Mouse (Mus musculus): ENCODE measurements around the gene Stx3. TPM values are rescaled to one million over a fixed set of nuclear protein-coding genes. Genes with fewer than 3 reads are reported as not detected.

The Stx3 gene
- 17.0 and 17.6 TPM in 2 replicates for polyA plus RNA-seq (2015; fragmentation: Nextera tagmentation; extraction: Ambion mirVana)

DNA sequence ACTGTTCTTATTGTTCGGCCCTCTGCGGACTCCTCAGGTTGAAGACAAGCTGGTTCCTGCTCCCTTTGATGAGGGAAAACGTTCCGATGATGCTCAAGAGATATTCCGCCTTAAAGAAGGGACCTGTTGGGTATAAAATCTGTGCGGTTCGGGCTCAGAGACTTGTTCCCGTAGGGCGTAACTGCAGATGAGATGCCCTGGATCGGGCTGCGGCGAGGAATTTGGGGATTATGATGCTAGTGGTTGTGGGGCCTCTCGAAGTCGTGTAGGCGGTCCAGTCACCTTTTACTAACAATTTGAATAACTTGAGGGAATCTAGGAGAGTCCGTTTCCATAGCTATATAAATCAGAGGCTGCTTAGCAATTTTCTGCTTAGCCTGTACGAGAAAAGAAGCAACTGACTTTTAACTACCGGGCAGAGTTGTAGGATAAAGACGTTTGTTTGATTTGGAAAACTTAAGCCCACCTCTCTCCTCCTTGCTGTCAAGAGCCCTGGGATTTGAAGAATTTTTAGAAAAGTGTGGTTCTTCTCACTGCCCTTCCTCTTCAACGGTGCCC, at the start of gene Stx3:
TSS of gene Stx3 (minus strand) at position 261 of the 558 bp plus-strand sequence.
- peaks cover 8% of the 10 kb centered on the region; the same call in 1 of the 2 replicates for H3K27me3 ChIP-seq
- H3K4me3 ChIP-seq = peak within 1 kb of the TSS; percentile 76
- H3K4me2 ChIP-seq = peak within 1 kb of the TSS; percentile 93
- no peaks in the 10 kb centered on the region for H3K36me3 ChIP-seq
- peaks cover 16% of the 10 kb centered on the region for H3K4me1 ChIP-seq
- peak within 1 kb of the TSS; percentile 77 for H3K9ac ChIP-seq
- H3K9me3 ChIP-seq = no peaks in the 10 kb centered on the region
- ATAC-seq (ENCODE audit: borderline replicate concordance, extremely low read depth, low FRiP score, low TSS enrichment) = no peak
- peak within 1 kb of the TSS; percentile 70 for H3K27ac ChIP-seq
- WGBS = under 1% methylated on average over 20 of the region's 20 CpGs

DNA sequence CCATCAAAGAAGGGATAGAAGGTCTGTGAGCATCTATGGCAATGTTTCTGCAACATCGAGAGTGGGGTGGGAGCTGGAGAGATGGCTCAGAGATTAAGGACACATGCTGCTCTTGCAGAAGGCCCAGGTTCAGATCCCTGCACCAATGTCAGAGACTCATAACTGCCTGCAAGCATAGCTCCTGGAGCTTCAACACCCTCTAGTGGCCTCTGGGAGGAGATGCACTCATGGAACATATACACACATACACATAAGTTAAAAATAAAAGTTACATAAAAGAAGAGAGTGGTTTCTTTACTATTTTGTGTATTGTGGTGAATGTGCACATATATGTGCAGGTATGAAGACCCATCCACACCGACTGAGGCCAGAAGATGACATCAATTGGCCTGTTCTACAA, 48.6 kb upstream of the Stx3 start:
- no peak for ATAC-seq (ENCODE audit: borderline replicate concordance, extremely low read depth, low FRiP score, low TSS enrichment)
- Histone ChIP-seq H3K4me3 (no peak overlapping the region), H3K9me3 (no peaks in the 10 kb centered on the region), H3K27ac (no peak overlapping the region), H3K36me3 (no peaks in the 10 kb centered on the region), H3K4me2 (no peak overlapping the region), H3K27me3 (no peaks in the 10 kb centered on the region), H3K4me1 (no peaks in the 10 kb centered on the region), H3K9ac (no peak overlapping the region)
- WGBS = 79% methylated on average over 2 of the region's 2 CpGs

DNA sequence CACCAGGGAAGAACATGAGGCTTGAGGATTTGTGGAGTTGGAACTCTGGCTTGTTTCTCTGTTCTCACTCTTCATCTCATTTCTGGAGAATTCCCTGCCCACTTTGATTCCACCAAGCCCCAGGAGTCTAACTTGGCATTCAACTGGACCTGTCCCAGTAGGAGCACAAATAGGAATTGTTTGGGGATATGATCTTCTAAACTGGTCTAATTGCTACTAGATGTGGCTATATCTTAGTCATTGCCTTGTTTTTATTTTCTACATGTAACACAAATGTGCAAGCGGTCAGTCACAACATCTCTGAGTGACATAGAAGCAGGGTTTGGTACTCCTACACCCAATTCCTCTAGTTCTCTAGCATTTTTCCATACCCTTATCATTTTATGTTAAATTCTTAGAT, 41.8 kb upstream of the Stx3 start, which contains the start of gene Olfr1418:
TSS of gene Olfr1418 (minus strand) at position 101 of the 400 bp plus-strand sequence.
- H3K27ac ChIP-seq = no peak within 1 kb of the TSS
- no peak within 1 kb of the TSS for H3K9ac ChIP-seq
- no peaks in the 10 kb centered on the region for H3K27me3 ChIP-seq
- 89% methylated on average over 1 of the region's 1 CpGs for WGBS
- no peaks in the 10 kb centered on the region for H3K4me1 ChIP-seq
- H3K9me3 ChIP-seq = no peaks in the 10 kb centered on the region
- H3K4me2 ChIP-seq = no peak within 1 kb of the TSS
- ATAC-seq (ENCODE audit: borderline replicate concordance, extremely low read depth, low FRiP score, low TSS enrichment) = no peak
- no peaks in the 10 kb centered on the region for H3K36me3 ChIP-seq
- no peak within 1 kb of the TSS for H3K4me3 ChIP-seq

DNA sequence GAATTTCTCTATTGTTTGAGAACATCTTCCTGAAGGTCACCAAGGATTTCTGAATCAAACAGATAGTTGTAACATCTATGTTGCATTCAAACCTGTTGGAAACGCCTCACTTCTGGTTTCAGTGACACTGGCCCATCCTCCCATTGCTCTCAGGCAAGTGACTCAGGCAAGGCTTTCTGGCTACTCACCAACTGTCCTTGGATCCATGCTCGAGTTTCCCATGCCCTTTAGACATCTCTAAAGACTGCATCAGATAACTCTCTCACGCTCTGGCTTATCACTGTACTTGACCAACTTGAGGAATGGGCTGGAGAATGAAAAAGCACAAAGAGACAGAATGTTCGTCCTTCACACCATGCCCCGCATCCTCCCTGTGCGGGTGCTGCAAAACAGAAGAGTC, 37.3 kb upstream of the Stx3 start:
- 65% methylated on average over 6 of the region's 6 CpGs for WGBS
- no peak for ATAC-seq (ENCODE audit: borderline replicate concordance, extremely low read depth, low FRiP score, low TSS enrichment)
- no peak overlapping the region for H3K4me2 ChIP-seq
- H3K27me3 ChIP-seq = no peaks in the 10 kb centered on the region
- no peak overlapping the region for H3K27ac ChIP-seq
- H3K9me3 ChIP-seq = no peaks in the 10 kb centered on the region
- H3K36me3 ChIP-seq = no peaks in the 10 kb centered on the region
- H3K4me1 ChIP-seq = no peaks in the 10 kb centered on the region
- no peak overlapping the region for H3K9ac ChIP-seq
- H3K4me3 ChIP-seq = no peak overlapping the region

DNA sequence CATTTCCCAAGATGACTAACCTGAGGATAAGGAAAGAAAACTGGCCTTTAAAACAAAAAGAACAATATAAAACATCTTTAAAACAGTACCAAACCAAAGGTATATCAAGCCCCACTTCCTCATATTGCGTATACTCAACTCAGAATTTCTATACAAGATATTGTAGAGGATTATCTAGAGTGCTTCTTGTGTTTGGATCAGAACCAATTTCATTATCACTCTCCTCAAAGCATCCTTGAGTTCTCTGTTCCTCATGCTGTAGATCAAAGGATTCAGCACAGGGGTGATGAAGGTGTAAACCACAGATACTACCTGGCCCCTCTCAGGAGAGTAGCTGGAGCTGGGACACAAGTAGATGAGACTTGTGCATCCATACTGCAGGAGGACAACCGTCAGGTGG, 35.6 kb upstream of the Stx3 start:
- H3K36me3 ChIP-seq = no peaks in the 10 kb centered on the region
- no peaks in the 10 kb centered on the region for H3K4me1 ChIP-seq
- H3K4me3 ChIP-seq = no peak overlapping the region
- H3K27me3 ChIP-seq = no peaks in the 10 kb centered on the region
- H3K4me2 ChIP-seq = no peak overlapping the region
- no peaks in the 10 kb centered on the region for H3K9me3 ChIP-seq
- ATAC-seq (ENCODE audit: borderline replicate concordance, extremely low read depth, low FRiP score, low TSS enrichment) = no peak
- no peak overlapping the region for H3K9ac ChIP-seq
- no peak overlapping the region for H3K27ac ChIP-seq
- 82% methylated on average over 2 of the region's 2 CpGs for WGBS

DNA sequence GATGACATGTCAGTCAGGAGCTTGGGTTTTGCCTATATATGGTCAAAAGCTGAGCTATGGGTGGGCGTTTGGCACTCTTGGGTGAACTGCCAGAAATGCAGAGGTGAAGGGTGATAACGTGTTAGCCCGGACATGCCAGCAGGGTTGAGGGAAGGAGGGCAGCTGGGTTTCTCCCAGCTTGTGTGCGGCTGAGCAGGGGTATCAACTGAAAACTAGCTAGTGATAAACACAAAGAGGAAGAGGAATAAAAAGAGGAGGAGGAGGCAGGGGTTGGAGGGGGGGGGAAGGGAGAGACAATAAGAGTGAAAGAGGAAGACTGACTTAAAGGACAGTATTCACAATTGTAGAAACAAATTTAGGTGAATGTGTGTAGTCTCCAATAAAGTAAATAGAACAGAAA, 33.4 kb upstream of the Stx3 start:
- H3K4me2 ChIP-seq = no peak overlapping the region
- H3K27me3 ChIP-seq = no peaks in the 10 kb centered on the region
- no peak overlapping the region for H3K27ac ChIP-seq
- H3K4me1 ChIP-seq = no peaks in the 10 kb centered on the region
- H3K36me3 ChIP-seq = no peaks in the 10 kb centered on the region
- H3K4me3 ChIP-seq = no peak overlapping the region
- no peak overlapping the region for H3K9ac ChIP-seq
- WGBS = 42% methylated on average over 4 of the region's 4 CpGs
- no peak for ATAC-seq (ENCODE audit: borderline replicate concordance, extremely low read depth, low FRiP score, low TSS enrichment)
- H3K9me3 ChIP-seq = no peaks in the 10 kb centered on the region

DNA sequence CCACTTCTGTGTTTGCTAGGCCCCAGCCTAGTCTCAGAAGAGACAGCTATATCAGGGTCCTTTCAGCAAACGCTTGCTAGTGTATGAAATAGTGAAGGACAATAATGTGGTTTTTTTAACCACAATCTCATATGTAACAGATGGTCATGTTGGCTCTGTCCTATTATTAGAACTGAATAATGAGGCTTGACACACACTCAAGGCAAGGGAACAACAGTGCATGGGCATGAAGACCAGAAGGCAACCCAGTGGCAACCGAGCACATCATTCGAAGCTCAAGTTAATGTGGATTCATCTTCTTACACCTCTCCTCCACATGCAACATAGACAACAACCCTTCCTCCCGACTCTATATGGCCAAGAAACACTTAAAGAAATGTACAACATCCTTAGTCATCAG, 27.1 kb upstream of the Stx3 start:
- Histone ChIP-seq H3K4me3 (no peak overlapping the region), H3K4me1 (no peaks in the 10 kb centered on the region), H3K4me2 (no peak overlapping the region), H3K36me3 (no peaks in the 10 kb centered on the region), H3K27ac (no peak overlapping the region), H3K27me3 (no peaks in the 10 kb centered on the region), H3K9ac (no peak overlapping the region), H3K9me3 (no peaks in the 10 kb centered on the region)
- no peak for ATAC-seq (ENCODE audit: borderline replicate concordance, extremely low read depth, low FRiP score, low TSS enrichment)
- 79% methylated on average over 4 of the region's 4 CpGs for WGBS

DNA sequence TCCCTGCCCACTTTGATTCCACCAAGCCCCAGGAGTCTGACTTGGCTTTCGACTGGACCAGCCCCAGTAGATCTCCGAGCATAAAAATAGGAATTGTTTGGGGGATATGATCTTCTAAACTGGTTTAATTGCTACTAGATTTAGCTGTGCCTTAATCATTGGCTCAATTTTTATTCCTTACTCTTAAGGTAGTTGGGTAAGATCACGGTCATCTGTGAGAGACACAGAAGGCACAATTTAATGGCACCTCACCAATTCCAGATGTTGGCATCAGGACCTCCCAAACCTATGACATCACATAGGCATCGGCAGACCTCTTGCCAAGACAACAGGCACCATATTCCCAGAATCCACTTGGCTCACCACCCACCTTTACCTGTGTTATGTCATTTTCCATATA, 19.9 kb upstream of the Stx3 start, which contains the start of gene Olfr1417:
TSS of gene Olfr1417 (minus strand) at position 101 of the 400 bp plus-strand sequence.
- 84% methylated on average over 4 of the region's 4 CpGs for WGBS
- Histone ChIP-seq H3K4me3 (no peak within 1 kb of the TSS), H3K4me2 (no peak within 1 kb of the TSS), H3K9me3 (no peaks in the 10 kb centered on the region), H3K27me3 (no peaks in the 10 kb centered on the region), H3K27ac (no peak within 1 kb of the TSS), H3K9ac (no peak within 1 kb of the TSS), H3K36me3 (no peaks in the 10 kb centered on the region), H3K4me1 (no peaks in the 10 kb centered on the region)
- no peak for ATAC-seq (ENCODE audit: borderline replicate concordance, extremely low read depth, low FRiP score, low TSS enrichment)

DNA sequence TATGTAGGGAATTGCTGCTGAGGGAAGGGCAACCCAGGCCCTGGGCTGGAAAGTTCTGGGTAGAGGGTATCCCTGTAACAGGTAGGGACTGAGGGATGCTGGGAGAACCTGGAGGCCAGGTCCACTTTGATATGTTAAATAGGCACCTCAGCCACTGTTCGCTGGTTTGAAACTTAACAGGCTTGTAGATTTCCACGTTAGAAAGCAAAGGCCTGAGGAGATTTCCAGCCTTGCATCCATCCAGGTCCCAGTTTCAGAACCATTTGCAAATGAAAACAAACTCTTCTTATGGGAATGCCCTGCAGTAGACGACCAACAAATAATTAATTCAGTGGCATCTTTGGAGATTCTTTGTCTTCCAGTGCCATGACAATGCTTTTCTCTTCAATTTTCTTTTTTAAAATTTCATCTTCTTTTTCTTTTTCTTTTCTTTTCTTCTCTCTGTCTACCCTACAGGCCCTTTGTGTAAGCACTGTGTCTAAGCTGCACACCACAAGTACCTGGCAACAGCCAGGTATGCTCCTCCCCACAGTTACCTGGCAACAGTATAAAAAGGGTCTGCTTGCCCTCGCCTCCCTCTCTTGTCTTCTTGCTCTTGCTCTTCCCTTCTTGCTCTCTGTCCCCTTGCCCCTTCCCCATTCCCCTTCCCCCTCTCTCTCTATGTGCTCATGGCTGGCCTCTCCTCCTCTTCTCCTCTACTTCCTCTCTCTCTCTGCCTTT, 4.3 kb upstream of the Stx3 start:
- peaks cover under 1% of the 10 kb centered on the region; the same call in 1 of the 2 replicates for H3K27me3 ChIP-seq
- no peaks in the 10 kb centered on the region for H3K36me3 ChIP-seq
- WGBS = 34% methylated on average over 4 of the region's 4 CpGs
- H3K4me1 ChIP-seq = peaks cover 7% of the 10 kb centered on the region; the same call in 1 of the 2 replicates
- no peak overlapping the region for H3K4me2 ChIP-seq
- H3K9me3 ChIP-seq = no peaks in the 10 kb centered on the region
- no peak overlapping the region for H3K27ac ChIP-seq
- H3K4me3 ChIP-seq = no peak overlapping the region
- ATAC-seq (ENCODE audit: borderline replicate concordance, extremely low read depth, low FRiP score, low TSS enrichment) = no peak
- H3K9ac ChIP-seq = no peak overlapping the region

DNA sequence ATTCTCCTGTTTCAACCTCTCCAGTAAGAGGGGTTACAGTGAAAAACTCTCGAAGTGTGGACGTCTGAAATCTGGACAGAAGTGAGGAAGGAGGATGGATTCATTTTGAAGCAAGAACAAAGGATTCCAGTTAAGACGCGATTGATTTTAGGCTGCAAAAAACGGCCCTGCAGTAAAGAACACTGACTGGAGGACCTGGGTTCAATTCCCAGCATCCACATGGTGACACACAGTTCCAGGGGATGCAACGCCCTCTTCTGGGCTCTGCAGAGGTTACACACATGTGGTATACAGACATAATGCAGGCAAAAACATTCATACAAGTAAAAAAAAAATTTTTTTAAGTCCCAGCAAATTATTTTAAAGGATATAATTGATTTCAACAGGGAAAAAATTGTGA, 1.0 kb upstream of the Stx3 start:
- H3K4me1 ChIP-seq = peaks cover 16% of the 10 kb centered on the region
- no peak overlapping the region for H3K9ac ChIP-seq
- peaks cover 8% of the 10 kb centered on the region; the same call in 1 of the 2 replicates for H3K27me3 ChIP-seq
- peak overlapping the region; percentile 76; the same call in 1 of the 2 replicates for H3K4me3 ChIP-seq
- no peaks in the 10 kb centered on the region for H3K36me3 ChIP-seq
- H3K27ac ChIP-seq = no peak overlapping the region
- no peak for ATAC-seq (ENCODE audit: borderline replicate concordance, extremely low read depth, low FRiP score, low TSS enrichment)
- 24% methylated on average over 6 of the region's 6 CpGs for WGBS
- H3K9me3 ChIP-seq = no peaks in the 10 kb centered on the region
- H3K4me2 ChIP-seq = peak overlapping the region; percentile 93

DNA sequence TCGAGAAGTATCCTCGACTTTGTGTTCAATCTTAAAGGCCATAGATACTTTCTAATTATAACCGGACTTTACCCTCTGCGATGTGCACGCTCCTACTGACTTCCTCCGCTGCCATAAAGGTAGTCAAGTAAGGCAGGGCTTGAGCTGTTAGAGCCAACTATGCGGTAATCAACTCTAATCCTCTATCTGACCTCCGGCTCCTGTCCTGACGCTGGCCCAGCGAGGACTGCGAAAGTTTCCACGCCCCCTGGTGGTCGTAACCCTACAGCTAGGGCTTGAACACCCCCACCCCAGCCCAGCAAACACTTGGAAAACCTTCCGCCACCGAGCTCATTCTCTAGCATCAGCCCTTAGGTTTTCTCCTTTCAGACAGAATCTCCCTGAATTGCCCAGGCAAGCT, 597 bp upstream of the Stx3 start:
- H3K36me3 ChIP-seq = no peaks in the 10 kb centered on the region
- peaks cover 8% of the 10 kb centered on the region; the same call in 1 of the 2 replicates for H3K27me3 ChIP-seq
- no peak overlapping the region for H3K27ac ChIP-seq
- H3K9me3 ChIP-seq = no peaks in the 10 kb centered on the region
- H3K9ac ChIP-seq = no peak overlapping the region
- peaks cover 16% of the 10 kb centered on the region for H3K4me1 ChIP-seq
- H3K4me2 ChIP-seq = peak overlapping the region; percentile 93
- peak; percentile 71; the same call in 1 of the 2 replicates for ATAC-seq (ENCODE audit: borderline replicate concordance, extremely low read depth, low FRiP score, low TSS enrichment)
- under 1% methylated on average over 15 of the region's 15 CpGs for WGBS
- peak overlapping the region; percentile 76 for H3K4me3 ChIP-seq

All from lung, embryonic 15.5 days (tissue).